Mouse (Mus musculus): ENCODE measurements around the gene Ifit1bl2.
A peak's percentile ranks its signal among the peaks of the same experiment; 100 is the strongest.
"Not testable (repeated sequence)": the region's sequence is repeated elsewhere in the genome, so short reads cannot be mapped to it uniquely, and the experiment has no call there.

Ifit1bl2 gene

DNA sequence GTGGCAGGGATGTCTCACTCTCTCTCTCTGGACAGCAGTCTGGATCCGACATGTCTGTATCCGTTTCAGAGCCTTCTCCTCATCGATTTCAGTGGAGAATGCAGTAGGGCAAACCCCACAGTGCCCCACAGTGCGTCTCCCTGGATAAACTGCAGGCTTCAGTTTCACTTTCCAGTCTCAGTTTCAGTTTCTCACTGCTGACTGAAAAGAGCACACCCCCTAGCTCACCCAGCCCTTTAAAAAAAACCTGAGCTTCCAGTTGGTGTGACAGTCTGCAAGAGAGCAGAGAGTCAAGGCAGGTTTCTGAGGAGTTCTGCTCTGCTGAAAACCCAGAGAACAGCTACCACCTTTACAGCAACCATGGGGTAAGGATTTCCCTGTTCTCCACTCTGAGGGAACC, at the start of gene Ifit1bl2, which contains the start of gene Ifit1:
Ifit1bl2 (minus strand) TSS at position 121 of the 400 bp plus-strand sequence.
Ifit1 (plus strand) TSS at position 249 of the 400 bp plus-strand sequence.
- DNase-seq (ENCODE audit: low spot score in 2 of 2): peak in 1 of 2 experiments; percentile 7

GRCm38 (mm10) chr19:34685530-34685929, 45.0 kb upstream of the Ifit1bl2 start:
- no peak for DNase-seq (ENCODE audit: low spot score in 2 of 2)

GRCm38 (mm10) chr19:34684857-34685256, 44.3 kb upstream of the Ifit1bl2 start:
- DNase-seq (ENCODE audit: low spot score in 2 of 2): peak in 1 of 2 experiments; percentile 19

DNA sequence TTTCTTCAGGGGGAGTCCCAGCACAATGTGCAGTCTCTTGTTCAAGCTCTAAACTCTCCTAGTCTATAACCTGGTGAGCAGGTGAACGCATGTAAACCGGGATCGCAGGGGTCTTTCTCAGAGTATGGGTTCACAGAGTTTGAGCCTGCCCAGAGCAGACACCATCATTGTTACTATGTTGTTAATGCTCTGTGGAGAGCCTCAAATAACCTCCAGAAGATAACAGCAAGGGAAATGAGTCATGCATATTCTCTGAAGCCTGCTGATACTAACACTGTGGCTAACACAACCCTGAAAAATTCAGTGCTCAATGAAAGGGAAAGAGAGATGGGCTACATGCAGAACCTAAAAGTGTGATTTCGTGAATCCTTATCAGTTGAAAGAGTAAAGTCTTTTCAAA, 37.9 kb upstream of the Ifit1bl2 start:
- no peak for DNase-seq (ENCODE audit: low spot score in 2 of 2)

GRCm38 (mm10) chr19:34673476-34673875, 32.9 kb upstream of the Ifit1bl2 start:
- no peak for DNase-seq (ENCODE audit: low spot score in 2 of 2)

DNA sequence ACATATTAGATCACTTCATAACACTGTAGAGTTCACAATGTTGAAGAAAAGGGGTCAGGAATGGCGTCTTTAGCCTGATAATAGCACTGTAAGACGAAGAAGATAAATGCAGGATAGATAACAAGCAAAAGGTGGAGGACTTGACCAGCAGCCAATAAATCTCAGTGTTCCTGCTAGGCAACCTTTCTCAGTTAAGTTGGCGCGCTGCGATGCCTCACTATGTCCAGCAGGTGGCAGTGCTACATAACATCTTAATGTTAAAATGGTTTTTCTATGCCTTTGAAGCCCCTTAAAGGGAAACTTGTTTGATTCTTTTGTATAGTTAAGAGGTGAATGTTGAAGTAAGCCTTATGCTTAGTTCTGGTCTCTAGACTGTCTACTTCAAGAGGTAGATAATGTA, 25.6 kb upstream of the Ifit1bl2 start:
- peak; percentile 25 to 65 for DNase-seq (ENCODE audit: low spot score in 2 of 2)

DNA sequence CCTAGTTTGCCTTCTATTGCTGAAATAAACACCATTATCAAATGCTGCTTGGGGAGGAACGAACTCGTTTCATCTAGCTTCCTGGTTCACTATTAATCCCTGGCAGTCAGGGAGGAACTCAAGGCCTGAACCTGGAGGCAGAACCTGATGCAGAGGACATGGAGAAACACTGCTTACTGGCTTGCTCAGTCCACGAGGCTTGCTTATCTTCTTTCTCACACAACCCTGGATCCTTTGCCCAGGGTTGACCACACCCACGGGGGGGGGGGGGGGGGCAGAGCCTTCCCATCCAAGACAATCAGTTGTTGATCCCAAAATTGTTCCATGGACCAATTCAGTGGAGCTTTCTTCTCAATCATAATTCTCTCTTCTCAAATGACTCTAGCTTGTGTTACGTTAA, 22.2 kb upstream of the Ifit1bl2 start:
- no peak for DNase-seq (ENCODE audit: low spot score in 2 of 2)

GRCm38 (mm10) chr19:34662067-34662507, 21.5 kb upstream of the Ifit1bl2 start:
- DNase-seq (ENCODE audit: low spot score in 2 of 2): peak; percentile 5 to 13

DNA sequence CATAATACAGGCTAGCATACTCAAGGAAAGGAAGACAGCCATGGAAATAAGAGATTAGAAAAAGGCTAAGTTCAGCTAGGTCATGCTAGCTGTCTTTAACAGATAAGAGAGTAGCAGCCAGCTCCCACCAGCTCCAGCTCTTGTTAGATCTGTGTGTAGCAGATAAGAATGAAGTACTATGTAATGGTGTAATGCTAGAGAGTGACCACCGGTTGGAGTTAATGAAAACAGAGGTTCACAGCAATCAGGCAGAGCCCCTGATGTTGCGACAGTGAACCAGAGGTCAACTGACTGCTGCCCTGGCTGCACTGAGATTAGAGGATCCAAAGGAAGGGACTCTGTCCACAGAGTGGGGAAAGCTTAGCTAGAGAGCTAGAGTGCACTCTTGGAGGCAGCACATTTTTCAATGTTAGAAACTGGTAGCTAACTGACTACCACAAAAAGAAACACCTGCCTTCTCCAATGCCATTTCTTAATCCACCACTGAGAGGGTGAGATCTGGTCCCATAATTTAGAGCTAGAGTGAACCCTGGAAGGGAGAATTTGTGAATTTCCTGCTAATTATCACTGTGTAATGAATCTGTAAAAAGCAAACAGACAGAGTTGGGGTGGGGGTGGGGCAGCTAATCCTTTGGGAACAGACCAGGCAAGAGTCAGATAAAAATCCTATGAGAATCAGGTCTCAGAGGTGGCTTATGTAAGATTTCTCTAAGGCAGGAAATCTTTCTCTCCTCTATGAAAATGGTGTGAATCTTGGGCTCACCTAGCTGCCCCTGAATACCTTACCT, 16.2 kb upstream of the Ifit1bl2 start:
- no peak for DNase-seq (ENCODE audit: low spot score in 2 of 2)

- no peak for DNase-seq (ENCODE audit: low spot score in 2 of 2)
Measured at GRCm38 (mm10) chr19:34655227-34655805, 14.8 kb upstream of the Ifit1bl2 start.

DNA sequence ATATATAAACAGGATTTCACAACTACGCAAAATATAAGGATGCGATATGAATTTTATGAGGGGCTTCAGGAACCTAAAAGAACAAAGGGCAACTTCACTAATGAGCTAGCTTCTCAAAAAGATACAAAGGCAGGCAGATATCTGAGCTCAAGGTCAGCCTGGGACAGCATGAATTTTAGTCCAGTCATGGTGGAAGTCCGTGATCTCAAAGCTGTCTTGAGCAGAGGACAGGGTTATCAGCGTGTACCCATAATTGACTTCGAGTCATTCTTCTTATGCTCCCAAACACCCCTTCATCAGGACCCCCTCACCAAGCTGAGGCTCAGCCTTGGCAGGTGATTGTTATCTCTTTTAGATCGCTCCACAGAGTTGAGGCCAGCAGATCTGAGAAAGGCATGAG, 10.5 kb upstream of the Ifit1bl2 start:
- no peak for DNase-seq (ENCODE audit: low spot score in 2 of 2)

DNA sequence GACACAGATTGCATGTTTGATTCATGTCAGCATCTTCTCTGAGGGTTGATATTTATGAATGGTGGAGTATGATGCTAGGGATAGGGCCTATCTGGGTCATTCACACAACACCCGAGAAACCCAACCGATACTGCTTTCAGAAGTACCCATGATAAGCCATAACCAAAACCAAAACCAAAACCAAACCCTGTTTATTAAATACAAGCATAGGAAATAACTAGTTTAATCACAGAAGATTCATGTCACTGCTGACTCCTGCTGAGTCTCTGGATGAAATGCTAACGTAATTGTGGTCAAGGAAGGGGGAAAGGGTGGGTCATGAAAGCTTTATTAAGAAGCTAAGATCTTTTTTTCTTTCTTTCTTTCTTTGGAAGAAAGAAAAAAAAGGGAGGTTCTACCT, 9.7 kb upstream of the Ifit1bl2 start:
- DNase-seq (ENCODE audit: low spot score in 2 of 2): no peak

GRCm38 (mm10) chr19:34647630-34648029, 7.1 kb upstream of the Ifit1bl2 start:
- DNase-seq (ENCODE audit: low spot score in 2 of 2): not testable (repeated sequence)

- DNase-seq (ENCODE audit: low spot score in 2 of 2): no peak
Measured at GRCm38 (mm10) chr19:34642616-34643015, 2.1 kb upstream of the Ifit1bl2 start.

DNA sequence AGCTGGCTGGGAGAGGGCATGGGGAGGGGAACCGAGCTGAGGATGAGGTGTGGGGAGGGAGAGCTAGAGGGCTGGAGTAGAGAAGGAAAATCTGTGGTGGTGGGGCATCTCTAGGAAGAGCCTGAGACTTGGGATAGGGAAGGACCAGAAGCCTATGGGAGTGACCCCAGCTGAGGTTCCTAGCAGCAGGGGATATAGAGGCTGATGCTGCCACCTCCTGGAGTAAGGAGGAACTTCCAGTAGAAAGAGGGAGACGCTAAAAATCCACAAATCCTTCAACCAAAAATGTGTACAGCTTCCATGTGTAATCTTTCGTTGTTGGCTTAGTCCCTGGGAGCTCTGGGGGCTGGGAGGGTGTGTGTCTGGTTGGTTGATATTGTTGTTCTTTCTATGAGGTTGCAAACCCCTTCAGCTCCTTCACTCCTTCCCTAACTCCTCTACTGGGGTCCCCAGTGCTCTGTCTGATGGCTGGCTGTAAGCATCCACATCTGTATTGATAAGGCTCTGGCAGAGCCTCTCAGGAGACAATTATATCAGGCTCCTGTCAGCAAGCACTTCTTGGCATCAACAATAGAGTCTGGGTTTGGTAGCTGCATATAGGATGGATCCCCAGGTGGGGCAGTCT, 3.5 kb downstream of the Ifit1bl2 start:
- DNase-seq (ENCODE audit: low spot score in 2 of 2): peak in 1 of 2 experiments; percentile 53

DNA sequence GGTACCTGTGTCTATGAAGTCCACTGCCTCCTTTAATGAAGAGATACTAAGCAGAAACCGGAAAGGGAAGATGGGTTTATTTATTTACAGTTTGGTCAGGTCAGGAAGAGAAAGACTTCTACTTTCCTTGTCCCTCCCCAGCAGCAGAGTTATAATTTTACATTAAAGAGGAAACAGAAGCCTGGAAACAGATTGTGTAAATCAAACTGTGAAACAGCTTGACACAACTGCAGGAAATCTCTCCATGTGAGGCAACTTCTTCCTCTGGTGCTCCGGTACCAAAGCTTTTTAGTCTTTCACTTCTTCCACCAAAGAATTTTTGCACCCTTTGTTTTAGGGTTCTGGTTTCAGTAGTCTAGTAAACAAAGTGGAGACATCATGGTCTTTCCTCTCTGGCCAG, 7.1 kb downstream of the Ifit1bl2 start:
- no peak for DNase-seq (ENCODE audit: low spot score in 2 of 2)

GRCm38 (mm10) chr19:34631487-34631886, 9.1 kb downstream of the Ifit1bl2 start:
- no peak for DNase-seq (ENCODE audit: low spot score in 2 of 2)

DNA sequence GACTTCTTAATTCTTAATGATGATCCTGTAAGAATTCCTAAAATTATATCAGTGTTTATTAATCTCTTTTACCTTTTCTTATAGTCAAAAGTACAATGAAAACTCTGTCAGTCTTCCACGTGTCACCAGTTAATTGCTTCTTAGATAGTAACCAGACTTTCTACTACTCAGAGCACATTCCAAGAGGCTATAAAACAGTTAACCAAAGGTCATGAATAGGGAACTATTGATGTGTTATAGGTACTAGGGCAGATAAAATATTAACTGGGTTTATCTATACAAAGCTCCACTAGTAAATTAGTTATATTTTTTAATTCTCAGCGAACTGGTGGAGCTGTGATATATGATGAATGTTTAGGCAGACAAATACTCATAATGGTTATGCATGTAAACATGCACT, 13.0 kb downstream of the Ifit1bl2 start:
- no peak for DNase-seq (ENCODE audit: low spot score in 2 of 2)

DNA sequence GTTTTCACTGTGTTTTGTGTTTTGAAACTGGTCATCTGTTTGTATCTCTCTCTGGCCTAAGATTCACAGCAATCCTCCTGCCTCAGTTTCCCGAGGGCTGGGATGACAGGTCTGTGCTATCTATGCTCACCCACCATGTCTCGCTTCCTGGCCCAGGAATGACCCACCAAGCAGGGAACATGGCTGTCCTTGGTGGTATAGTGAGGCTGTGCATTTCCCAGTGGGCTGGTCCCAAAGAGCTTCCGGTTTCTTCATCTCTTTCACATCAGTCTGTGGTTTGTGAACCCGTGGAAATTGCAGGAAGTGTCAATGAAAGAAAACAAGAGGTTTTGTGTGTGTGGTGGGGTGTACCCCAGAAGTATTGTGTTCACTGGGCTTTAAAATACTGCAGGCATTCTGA, 15.9 kb downstream of the Ifit1bl2 start:
- no peak for DNase-seq (ENCODE audit: low spot score in 2 of 2)

DNA sequence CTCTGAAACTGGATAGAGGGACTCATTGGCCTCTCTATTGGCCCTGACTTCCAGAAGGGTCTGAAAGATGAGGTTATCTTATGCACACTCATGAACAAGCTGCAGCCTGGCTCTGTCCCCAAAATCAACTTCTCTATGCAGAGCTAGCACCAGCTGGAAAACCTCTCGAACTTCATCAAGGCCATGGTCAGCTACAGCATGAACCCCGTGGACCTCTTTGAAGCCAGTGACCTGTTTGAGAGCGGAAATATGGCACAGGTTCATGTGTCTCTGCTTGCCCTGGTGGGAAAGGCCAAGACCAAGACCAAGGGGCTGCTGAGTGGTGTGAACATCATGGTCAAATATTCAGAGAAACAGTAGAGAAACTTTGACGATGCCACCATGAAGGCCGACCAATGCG, 16.8 kb downstream of the Ifit1bl2 start:
- DNase-seq (ENCODE audit: low spot score in 2 of 2): no peak

DNA sequence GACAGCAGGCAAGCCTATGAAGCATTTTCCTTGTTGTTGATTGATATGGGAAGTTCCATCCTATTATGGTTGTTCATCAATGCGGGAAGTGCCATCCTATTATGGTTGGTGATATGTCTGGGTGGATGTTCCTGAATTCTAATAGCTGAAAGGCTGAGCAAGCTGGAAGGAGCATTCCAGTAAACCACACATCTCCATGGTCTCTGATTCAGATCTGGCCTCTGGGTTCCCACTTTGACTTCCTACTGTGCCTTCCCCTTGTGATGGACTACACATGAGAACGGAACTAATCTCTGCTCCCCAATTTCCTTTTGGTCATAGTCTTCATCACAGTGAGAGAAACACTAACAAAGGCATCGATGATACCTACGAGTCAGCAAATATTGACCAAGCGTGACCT, 19.7 kb downstream of the Ifit1bl2 start:
- DNase-seq (ENCODE audit: low spot score in 2 of 2): no peak

DNA sequence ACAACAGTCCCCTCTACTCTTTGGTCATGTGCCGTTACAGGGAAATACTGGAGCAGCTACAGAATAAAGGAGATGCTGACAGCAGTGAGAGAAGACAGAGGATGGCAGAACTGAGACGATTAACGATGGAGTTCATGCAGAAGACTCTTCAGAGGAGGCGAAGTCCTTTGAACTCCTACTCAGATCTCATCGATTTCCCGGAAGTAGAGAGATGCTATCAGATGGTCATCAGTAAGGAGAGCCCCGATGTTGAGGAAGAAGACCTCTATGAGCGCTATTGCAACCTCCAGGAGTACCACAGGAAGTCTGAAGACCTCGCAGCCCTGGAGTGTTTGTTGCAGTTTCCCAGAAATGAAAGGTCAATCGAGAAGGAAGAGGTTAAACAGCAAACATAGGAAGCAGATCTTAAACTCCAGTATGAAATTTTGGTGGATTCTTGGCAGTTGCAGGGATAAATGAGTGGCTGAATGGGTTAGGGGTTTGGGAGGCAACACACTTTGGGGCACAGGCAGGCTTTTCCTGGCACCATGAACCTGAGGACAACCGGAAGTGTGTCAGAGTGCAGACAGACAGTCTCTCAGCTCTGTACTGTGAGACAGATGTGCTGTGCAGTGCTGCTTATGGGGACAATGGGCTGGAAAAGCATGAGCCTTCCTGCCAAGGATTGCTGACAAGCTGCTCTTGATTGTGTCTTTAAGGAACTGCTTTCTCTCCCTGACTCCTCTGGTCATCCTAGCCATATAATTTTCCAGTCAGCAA, 28.1 kb downstream of the Ifit1bl2 start:
- DNase-seq (ENCODE audit: low spot score in 2 of 2): not testable (repeated sequence)
